Mouse (Mus musculus): ENCODE measurements around the gene Cript. TPM values are rescaled to one million over a fixed set of nuclear protein-coding genes. Genes with fewer than 3 reads are reported as not detected.
A peak's percentile ranks its signal among the peaks of the same experiment; 100 is the strongest.

Cript gene
- polyA plus RNA-seq, 2 experiments: 42.1 to 132 TPM

DNA sequence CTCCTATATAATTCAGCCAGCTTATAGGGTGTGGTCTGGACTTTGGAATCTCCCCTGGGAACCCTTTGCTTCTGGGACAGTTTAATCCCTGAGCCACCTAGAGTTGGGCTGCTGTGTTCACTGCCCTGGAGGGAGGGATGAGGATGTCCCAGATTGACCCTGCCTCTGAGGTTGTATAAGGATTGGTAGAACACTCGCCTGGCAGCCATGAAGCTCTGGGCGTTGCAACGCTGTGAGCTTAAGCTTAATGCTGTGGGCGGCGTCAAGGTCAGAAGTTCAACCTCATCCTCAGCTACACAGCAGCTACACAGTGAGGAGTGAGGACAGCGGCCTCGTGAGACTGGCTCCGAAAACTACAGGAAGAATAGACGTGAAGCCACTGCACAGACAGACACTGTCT lies 42.9 kb upstream of the Cript start:
- no peak overlapping the region for H3K27ac ChIP-seq (replicated peaks; ENCODE audit: low read depth, low read length)
- DNase-seq (ENCODE audit: low spot score) (no peak), ATAC-seq (ENCODE audit: low FRiP score, low read depth) (no peak)
- peaks cover 25% of the 10 kb centered on the region for H3K36me3 ChIP-seq (ENCODE audit: control insufficient read depth, insufficient read depth, low read length)
- no peaks in the 10 kb centered on the region for H3K4me1 ChIP-seq (ENCODE audit: control insufficient read depth, insufficient read depth, low read length)
- no peak overlapping the region for H3K9ac ChIP-seq (ENCODE audit: low read depth, low read length, severe bottlenecking)
- H3K9me3 ChIP-seq (ENCODE audit: control insufficient read depth, low read length): no peaks in the 10 kb centered on the region
- no peaks in the 10 kb centered on the region for H3K27me3 ChIP-seq (ENCODE audit: control insufficient read depth, insufficient read depth, low read length)
- 70% methylated on average over 9 of the region's 9 CpGs for WGBS
- no peak overlapping the region for H3K4me2 ChIP-seq (replicated peaks; ENCODE audit: low read depth, low read length, severe bottlenecking)
- no peak overlapping the region for H3K4me3 ChIP-seq (replicated peaks; ENCODE audit: low read length)
- TF ChIP-seq POLR2A (IDR thresholded peaks at IDR 0.05; ENCODE audit: borderline replicate concordance, extremely low read depth, insufficient read depth, insufficient read length): no peak

DNA sequence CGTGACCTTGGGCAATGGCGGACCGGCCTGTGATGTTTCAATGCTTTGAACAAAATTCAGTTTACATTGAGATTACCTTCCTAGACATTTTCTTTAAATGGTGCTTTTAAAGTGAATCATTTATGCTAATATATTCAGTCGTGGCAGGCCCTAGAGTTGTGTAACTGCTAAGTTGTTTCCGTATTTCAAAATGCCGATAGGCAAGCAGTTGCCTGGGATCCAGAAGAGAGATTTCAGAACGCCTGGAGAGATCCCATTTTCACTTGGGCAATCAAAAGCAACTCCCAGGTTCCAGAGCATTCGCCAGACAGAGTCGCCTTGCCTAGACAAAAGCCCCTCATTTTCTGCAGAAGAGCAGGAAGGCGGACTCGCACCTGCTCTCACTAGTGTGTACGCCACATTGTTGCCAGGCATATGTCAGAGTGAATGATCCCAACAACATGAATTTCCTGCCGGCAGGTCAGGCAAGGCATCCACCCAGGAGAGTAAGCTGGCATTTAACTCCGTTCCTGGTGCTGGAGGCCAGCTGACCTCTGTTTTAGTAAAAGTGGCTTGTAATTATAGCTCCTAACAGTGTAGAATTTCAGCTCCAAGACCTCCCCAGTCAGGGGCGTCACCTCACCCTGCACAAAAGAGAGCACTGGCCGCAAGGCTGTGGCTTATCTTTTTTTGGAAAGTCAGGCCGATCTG lies 38.8 kb upstream of the Cript start:
- ATAC-seq (ENCODE audit: low FRiP score, low read depth) (peak; percentile 42), DNase-seq (ENCODE audit: low spot score) (no peak)
- WGBS: 56% methylated on average over 17 of the region's 17 CpGs
- Histone ChIP-seq H3K27ac (replicated peaks; ENCODE audit: low read depth, low read length) (no peak overlapping the region), H3K4me2 (replicated peaks; ENCODE audit: low read depth, low read length, severe bottlenecking) (no peak overlapping the region), H3K4me1 (ENCODE audit: control insufficient read depth, insufficient read depth, low read length) (0 out of 2 replicates have a peak, but pooled peaks cover 5% of the 10 kb centered on the region), H3K27me3 (ENCODE audit: control insufficient read depth, insufficient read depth, low read length) (no peaks in the 10 kb centered on the region), H3K4me3 (replicated peaks; ENCODE audit: low read length) (no peak overlapping the region), H3K9ac (ENCODE audit: low read depth, low read length, severe bottlenecking) (no peak overlapping the region), H3K36me3 (ENCODE audit: control insufficient read depth, insufficient read depth, low read length) (peaks cover 8% of the 10 kb centered on the region; the same call in 1 of the 2 replicates), H3K9me3 (ENCODE audit: control insufficient read depth, low read length) (no peaks in the 10 kb centered on the region)
- TF ChIP-seq POLR2A (IDR thresholded peaks at IDR 0.05; ENCODE audit: borderline replicate concordance, extremely low read depth, insufficient read depth, insufficient read length): no peak

- H3K4me1 ChIP-seq (ENCODE audit: control insufficient read depth, insufficient read depth, low read length): 0 out of 2 replicates have a peak, but pooled peaks cover 5% of the 10 kb centered on the region
- no peaks in the 10 kb centered on the region for H3K27me3 ChIP-seq (ENCODE audit: control insufficient read depth, insufficient read depth, low read length)
- no peak overlapping the region for H3K4me2 ChIP-seq (replicated peaks; ENCODE audit: low read depth, low read length, severe bottlenecking)
- WGBS: 88% methylated on average over 5 of the region's 5 CpGs
- ATAC-seq (ENCODE audit: low FRiP score, low read depth) (peak; percentile 50; the same call in 1 of the 2 replicates), DNase-seq (ENCODE audit: low spot score) (peak; percentile 31)
- no peak overlapping the region for H3K9ac ChIP-seq (ENCODE audit: low read depth, low read length, severe bottlenecking)
- no peak overlapping the region for H3K4me3 ChIP-seq (replicated peaks; ENCODE audit: low read length)
- no peak for TF ChIP-seq POLR2A (IDR thresholded peaks at IDR 0.05; ENCODE audit: borderline replicate concordance, extremely low read depth, insufficient read depth, insufficient read length)
- H3K9me3 ChIP-seq (ENCODE audit: control insufficient read depth, low read length): no peaks in the 10 kb centered on the region
- H3K36me3 ChIP-seq (ENCODE audit: control insufficient read depth, insufficient read depth, low read length): peaks cover 8% of the 10 kb centered on the region; the same call in 1 of the 2 replicates
- H3K27ac ChIP-seq (replicated peaks; ENCODE audit: low read depth, low read length): no peak overlapping the region
Measured at GRCm38 (mm10) chr17:86988161-86988560, 37.2 kb upstream of the Cript start.

DNA sequence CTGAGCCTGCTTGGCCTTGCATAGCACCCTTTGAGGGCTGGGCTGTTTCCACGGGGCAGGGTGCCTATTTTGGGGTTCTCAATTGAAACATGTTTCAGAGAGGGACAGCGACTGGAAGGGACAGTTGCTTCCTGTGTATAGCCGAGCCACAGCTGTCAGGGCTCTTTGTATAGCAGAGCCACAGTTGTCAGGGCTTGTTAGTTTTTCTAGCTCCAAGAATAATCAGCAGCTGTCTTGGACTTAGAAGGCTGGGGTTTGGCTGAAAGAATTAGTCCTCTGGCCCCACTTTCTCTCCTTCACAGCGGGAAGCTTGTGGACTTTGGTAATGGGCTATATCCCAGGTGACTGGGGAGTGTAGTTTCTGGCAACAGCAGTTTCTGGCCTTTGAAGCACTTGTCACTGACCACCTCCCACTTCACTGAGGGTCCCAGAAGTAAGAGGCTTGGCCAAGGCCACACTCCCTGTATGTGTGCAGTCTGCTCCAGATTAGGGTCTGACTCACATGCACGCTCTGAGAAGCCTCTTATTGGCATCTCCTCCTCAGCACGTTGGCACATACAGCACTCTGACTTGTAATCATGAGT lies 36.7 kb upstream of the Cript start:
- 0 out of 2 replicates have a peak, but pooled peaks cover 5% of the 10 kb centered on the region for H3K4me1 ChIP-seq (ENCODE audit: control insufficient read depth, insufficient read depth, low read length)
- H3K36me3 ChIP-seq (ENCODE audit: control insufficient read depth, insufficient read depth, low read length): peaks cover 4% of the 10 kb centered on the region; the same call in 1 of the 2 replicates
- no peak for TF ChIP-seq POLR2A (IDR thresholded peaks at IDR 0.05; ENCODE audit: borderline replicate concordance, extremely low read depth, insufficient read depth, insufficient read length)
- no peak overlapping the region for H3K4me2 ChIP-seq (replicated peaks; ENCODE audit: low read depth, low read length, severe bottlenecking)
- WGBS: 79% methylated on average over 6 of the region's 6 CpGs
- no peak overlapping the region for H3K4me3 ChIP-seq (replicated peaks; ENCODE audit: low read length)
- no peak overlapping the region for H3K9ac ChIP-seq (ENCODE audit: low read depth, low read length, severe bottlenecking)
- no peaks in the 10 kb centered on the region for H3K27me3 ChIP-seq (ENCODE audit: control insufficient read depth, insufficient read depth, low read length)
- DNase-seq (ENCODE audit: low spot score): peak; percentile 56
- ATAC-seq (ENCODE audit: low FRiP score, low read depth): peak; percentile 73
- no peak overlapping the region for H3K27ac ChIP-seq (replicated peaks; ENCODE audit: low read depth, low read length)
- H3K9me3 ChIP-seq (ENCODE audit: control insufficient read depth, low read length): no peaks in the 10 kb centered on the region

DNA sequence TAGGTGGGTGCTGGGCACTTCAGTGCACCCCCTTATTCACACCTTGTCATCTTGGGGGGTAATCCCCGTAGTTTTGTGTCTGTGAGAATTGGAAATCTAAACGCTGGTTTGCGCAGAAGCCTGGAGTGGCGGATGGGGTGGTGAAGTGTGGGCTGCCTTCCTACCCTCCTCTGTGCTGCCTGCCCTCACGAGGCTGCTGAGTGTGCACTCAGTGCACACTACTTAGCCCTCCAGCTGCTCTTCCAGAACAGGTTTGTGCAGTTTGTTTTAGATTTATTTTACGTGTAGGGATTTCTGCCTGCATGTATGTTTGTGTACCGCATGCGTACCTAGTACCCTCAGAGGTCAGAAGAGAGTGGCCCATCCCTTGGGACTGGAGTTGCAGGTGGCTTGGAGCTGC lies 34.0 kb upstream of the Cript start:
- H3K27ac ChIP-seq (replicated peaks; ENCODE audit: low read depth, low read length): no peak overlapping the region
- H3K9ac ChIP-seq (ENCODE audit: low read depth, low read length, severe bottlenecking): no peak overlapping the region
- no peak overlapping the region for H3K4me3 ChIP-seq (replicated peaks; ENCODE audit: low read length)
- H3K9me3 ChIP-seq (ENCODE audit: control insufficient read depth, low read length): no peaks in the 10 kb centered on the region
- H3K4me2 ChIP-seq (replicated peaks; ENCODE audit: low read depth, low read length, severe bottlenecking): no peak overlapping the region
- H3K36me3 ChIP-seq (ENCODE audit: control insufficient read depth, insufficient read depth, low read length): 0 out of 2 replicates have a peak, but pooled peaks cover 4% of the 10 kb centered on the region
- ATAC-seq (ENCODE audit: low FRiP score, low read depth) (no peak), DNase-seq (ENCODE audit: low spot score) (no peak)
- no peak for TF ChIP-seq POLR2A (IDR thresholded peaks at IDR 0.05; ENCODE audit: borderline replicate concordance, extremely low read depth, insufficient read depth, insufficient read length)
- H3K4me1 ChIP-seq (ENCODE audit: control insufficient read depth, insufficient read depth, low read length): 0 out of 2 replicates have a peak, but pooled peaks cover 5% of the 10 kb centered on the region
- no peaks in the 10 kb centered on the region for H3K27me3 ChIP-seq (ENCODE audit: control insufficient read depth, insufficient read depth, low read length)
- WGBS: 82% methylated on average over 8 of the region's 8 CpGs
